Mouse (Mus musculus): ENCODE measurements around the gene Sgms2. TPM values are rescaled to one million over a fixed set of nuclear protein-coding genes. Genes with fewer than 3 reads are reported as not detected.

The Sgms2 gene
- polyA plus RNA-seq, 1 experiment = 4.9 TPM

DNA sequence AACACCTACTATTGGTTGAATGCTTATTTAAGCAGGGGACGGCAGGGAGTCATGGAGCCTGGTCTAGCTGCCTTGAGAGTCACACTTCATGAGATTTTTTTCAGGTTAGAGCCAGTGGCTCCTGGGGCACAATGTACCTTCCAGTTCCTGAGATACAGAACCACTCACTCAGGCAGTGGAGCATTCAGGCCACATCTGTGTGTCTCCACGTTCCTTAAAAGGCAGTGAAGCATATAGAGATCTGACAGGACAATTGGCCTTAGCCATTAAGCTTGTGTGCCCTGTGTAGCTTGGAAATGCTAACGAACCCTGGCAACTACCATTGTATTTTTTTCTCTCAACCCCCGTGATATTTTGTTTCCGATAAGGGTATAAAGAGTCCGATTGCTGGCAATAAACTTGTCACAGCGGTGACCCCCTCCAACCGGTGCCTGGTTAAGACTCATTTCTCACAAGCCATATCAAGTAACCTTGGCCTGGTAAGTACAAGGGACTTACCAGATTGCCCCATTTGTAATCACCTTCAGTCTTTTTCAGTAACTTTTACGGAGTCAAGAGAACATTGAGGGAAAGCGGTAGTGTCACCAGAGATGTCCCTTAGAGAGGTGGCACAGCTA is 5.4 kb upstream of the Sgms2 start:
- no peaks in the 10 kb centered on the region for H3K36me3 ChIP-seq (ENCODE audit: control insufficient read depth, insufficient read depth, low read length)
- no peak for TF ChIP-seq CTCF (IDR thresholded peaks at IDR 0.05; ENCODE audit: extremely low read depth, insufficient read length, insufficient replicate concordance, low read depth, low read length)
- TF ChIP-seq POLR2A (IDR thresholded peaks at IDR 0.05; ENCODE audit: low read depth, low read length) = no peak
- WGBS = 64% methylated on average over 10 of the region's 10 CpGs
- no peak overlapping the region for H3K4me3 ChIP-seq (ENCODE audit: low read depth, low read length)
- H3K27ac ChIP-seq (ENCODE audit: insufficient read depth, low read depth, low read length) = no peak overlapping the region
- 0 out of 2 replicates have a peak, but pooled peaks cover 3% of the 10 kb centered on the region for H3K27me3 ChIP-seq (ENCODE audit: control insufficient read depth, insufficient read depth, low read length)
- peaks cover 3% of the 10 kb centered on the region; the same call in 1 of the 2 replicates for H3K4me1 ChIP-seq (ENCODE audit: control insufficient read depth, insufficient read depth, insufficient read length, low read length)

DNA sequence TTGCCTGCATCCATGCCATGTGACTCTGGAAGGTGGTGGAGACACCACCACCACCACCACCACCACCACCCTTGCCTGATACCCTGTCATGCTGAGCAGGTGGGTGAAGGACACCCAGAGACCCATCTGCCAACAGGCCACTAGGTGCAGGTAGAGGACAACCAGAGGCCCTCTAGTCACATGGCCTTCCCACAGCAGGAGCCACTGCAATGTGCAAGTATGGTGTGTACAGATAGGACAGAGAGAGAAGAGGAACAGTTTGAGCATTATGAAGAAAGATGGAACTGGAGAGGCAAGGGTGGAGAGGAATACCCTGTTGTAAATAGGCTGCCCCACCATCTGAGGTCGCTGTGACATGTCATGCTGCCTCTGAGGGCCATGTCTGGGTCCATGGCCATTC is 3.9 kb upstream of the Sgms2 start:
- TF ChIP-seq POLR2A (IDR thresholded peaks at IDR 0.05; ENCODE audit: low read depth, low read length) (no peak), CTCF (IDR thresholded peaks at IDR 0.05; ENCODE audit: extremely low read depth, insufficient read length, insufficient replicate concordance, low read depth, low read length) (no peak)
- 65% methylated on average over 1 of the region's 1 CpGs for WGBS
- Histone ChIP-seq H3K4me3 (ENCODE audit: low read depth, low read length) (no peak overlapping the region), H3K36me3 (ENCODE audit: control insufficient read depth, insufficient read depth, low read length) (no peaks in the 10 kb centered on the region), H3K27me3 (ENCODE audit: control insufficient read depth, insufficient read depth, low read length) (0 out of 2 replicates have a peak, but pooled peaks cover 3% of the 10 kb centered on the region), H3K4me1 (ENCODE audit: control insufficient read depth, insufficient read depth, insufficient read length, low read length) (peaks cover 5% of the 10 kb centered on the region), H3K27ac (ENCODE audit: insufficient read depth, low read depth, low read length) (no peak overlapping the region)

DNA sequence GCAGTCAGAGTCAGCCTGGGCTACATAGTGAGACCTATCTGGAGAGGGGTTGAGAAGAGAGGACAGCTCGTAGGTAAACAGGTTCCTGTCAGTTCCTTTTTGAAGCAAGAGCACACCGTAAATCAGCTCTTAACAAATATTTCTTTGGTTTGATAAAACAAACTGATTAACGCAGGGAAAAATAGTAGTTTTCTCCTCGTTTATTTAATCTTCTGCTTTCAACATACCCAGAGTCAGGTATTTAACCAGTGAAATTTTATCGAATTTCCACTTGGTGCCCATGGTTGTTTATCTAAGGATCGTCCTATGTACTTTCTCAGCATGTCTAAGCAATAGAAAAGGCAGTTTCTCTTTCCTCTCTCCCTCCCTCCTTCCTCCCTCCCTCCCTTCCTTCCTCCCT is 2.0 kb upstream of the Sgms2 start:
- WGBS = 19% methylated on average over 6 of the region's 6 CpGs
- no peak for TF ChIP-seq POLR2A (IDR thresholded peaks at IDR 0.05; ENCODE audit: low read depth, low read length)
- TF ChIP-seq CTCF (IDR thresholded peaks at IDR 0.05; ENCODE audit: extremely low read depth, insufficient read length, insufficient replicate concordance, low read depth, low read length) = no peak
- no peaks in the 10 kb centered on the region for H3K36me3 ChIP-seq (ENCODE audit: control insufficient read depth, insufficient read depth, low read length)
- H3K27ac ChIP-seq (ENCODE audit: insufficient read depth, low read depth, low read length) = no peak overlapping the region; the same call in 1 of the 2 replicates
- H3K4me3 ChIP-seq (ENCODE audit: low read depth, low read length) = no peak overlapping the region
- 0 out of 2 replicates have a peak, but pooled peaks cover 1% of the 10 kb centered on the region for H3K27me3 ChIP-seq (ENCODE audit: control insufficient read depth, insufficient read depth, low read length)
- H3K4me1 ChIP-seq (ENCODE audit: control insufficient read depth, insufficient read depth, insufficient read length, low read length) = peaks cover 5% of the 10 kb centered on the region

DNA sequence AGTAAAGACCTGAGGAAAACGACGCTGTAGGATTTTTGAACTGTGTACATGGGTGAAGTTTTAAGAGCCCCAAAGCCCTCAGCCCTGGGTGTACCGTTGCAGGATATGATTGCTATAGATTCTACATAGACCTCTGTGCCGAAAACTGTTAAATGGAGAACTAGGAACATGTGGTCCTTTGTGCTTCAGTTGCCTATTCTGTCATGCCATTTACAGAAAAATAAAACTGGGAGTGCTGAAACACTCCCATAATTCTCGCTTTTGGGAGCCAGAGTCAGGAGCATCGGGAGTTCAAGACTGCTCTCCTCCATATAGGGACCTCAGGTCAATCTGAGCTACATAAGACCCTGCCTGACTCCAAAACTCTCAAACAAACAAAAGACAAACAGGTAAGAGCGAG is 769 bp upstream of the Sgms2 start:
- Histone ChIP-seq H3K4me3 (ENCODE audit: low read depth, low read length) (no peak overlapping the region), H3K36me3 (ENCODE audit: control insufficient read depth, insufficient read depth, low read length) (no peaks in the 10 kb centered on the region), H3K4me1 (ENCODE audit: control insufficient read depth, insufficient read depth, insufficient read length, low read length) (peaks cover 9% of the 10 kb centered on the region), H3K27me3 (ENCODE audit: control insufficient read depth, insufficient read depth, low read length) (no peaks in the 10 kb centered on the region), H3K27ac (ENCODE audit: insufficient read depth, low read depth, low read length) (no peak overlapping the region)
- no peak for TF ChIP-seq CTCF (IDR thresholded peaks at IDR 0.05; ENCODE audit: extremely low read depth, insufficient read length, insufficient replicate concordance, low read depth, low read length)
- no peak for TF ChIP-seq POLR2A (IDR thresholded peaks at IDR 0.05; ENCODE audit: low read depth, low read length)
- WGBS = 97% methylated on average over 7 of the region's 7 CpGs

DNA sequence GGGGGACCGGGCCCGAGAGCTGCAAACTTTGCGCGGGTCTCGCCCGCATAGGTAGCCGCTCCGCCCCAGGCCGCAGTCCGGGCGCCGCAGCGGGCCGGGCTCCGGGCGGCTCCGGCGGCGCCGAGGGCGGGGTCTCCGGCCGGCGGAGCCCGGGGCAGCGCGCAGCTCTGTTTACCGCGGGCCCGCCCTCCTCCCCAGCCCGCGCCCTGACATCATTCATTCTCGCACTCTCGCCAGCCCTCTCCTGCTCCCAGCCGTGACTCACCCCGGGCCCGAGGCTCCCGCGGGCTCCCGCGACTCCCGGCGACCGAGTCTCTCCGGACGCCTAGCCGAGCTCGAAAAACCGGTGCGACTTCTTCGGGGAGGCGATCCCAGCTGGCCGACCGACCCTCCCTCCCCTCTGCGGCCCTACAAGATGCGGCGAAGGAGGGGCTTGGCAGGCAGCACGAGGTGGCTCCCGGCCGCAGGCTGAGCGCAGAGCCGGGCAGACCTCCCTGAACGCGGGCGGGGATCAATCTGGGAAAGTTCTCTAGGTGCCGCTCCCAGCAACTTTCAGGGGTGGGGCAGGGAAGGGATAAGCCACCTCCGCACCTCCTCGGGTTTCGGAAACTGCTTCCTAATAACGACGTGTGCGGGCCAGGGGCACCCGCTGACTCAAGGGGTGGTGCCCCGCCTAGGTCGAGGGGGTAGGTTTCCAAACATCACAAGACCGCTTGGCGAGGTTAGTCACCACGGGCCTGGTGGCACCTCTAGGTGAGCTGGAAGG is 885 bp downstream of the Sgms2 start:
- H3K27ac ChIP-seq (ENCODE audit: insufficient read depth, low read depth, low read length) = peak overlapping the region; percentile 99
- under 1% methylated on average over 77 of the region's 78 CpGs for whole genome bisulfite sequencing
- no peak; the same call in none of the 2 replicates for TF ChIP-seq POLR2A (IDR thresholded peaks at IDR 0.05; ENCODE audit: low read depth, low read length)
- no peak for TF ChIP-seq CTCF (IDR thresholded peaks at IDR 0.05; ENCODE audit: extremely low read depth, insufficient read length, insufficient replicate concordance, low read depth, low read length)
- H3K4me3 ChIP-seq (ENCODE audit: low read depth, low read length) = peak overlapping the region; percentile 96
- H3K36me3 ChIP-seq (ENCODE audit: control insufficient read depth, insufficient read depth, low read length) = no peaks in the 10 kb centered on the region
- H3K27me3 ChIP-seq (ENCODE audit: control insufficient read depth, insufficient read depth, low read length) = no peaks in the 10 kb centered on the region
- H3K4me1 ChIP-seq (ENCODE audit: control insufficient read depth, insufficient read depth, insufficient read length, low read length) = peaks cover 9% of the 10 kb centered on the region

DNA sequence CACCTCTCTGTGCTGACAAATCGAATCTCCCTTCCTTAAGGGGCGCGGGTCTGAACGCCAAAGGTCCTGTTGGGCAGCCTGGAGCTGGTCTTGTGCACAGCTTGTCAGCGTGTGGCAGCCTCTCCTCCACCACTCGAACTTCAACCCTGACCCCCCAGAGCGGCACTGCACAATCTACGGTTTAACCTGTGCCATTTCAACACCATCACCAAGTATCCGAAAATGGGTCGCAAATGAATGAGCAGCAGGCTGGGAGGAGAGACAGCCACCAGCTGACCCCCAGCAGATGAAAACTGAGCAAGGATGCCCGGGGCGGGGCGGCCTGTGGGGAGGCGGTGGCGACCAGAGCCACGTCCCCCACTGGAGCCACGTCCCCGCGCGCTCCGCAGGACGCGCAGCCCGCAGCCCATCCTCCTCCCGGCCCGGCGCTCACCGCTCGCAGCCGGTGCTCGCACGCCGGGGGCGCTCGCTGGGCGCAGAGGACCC is 1.5 kb downstream of the Sgms2 start:
- peak overlapping the region; percentile 94 for H3K27ac ChIP-seq (ENCODE audit: insufficient read depth, low read depth, low read length)
- H3K4me3 ChIP-seq (ENCODE audit: low read depth, low read length) = peak overlapping the region; percentile 96
- TF ChIP-seq CTCF (IDR thresholded peaks at IDR 0.05; ENCODE audit: extremely low read depth, insufficient read length, insufficient replicate concordance, low read depth, low read length) = no peak
- TF ChIP-seq POLR2A (IDR thresholded peaks at IDR 0.05; ENCODE audit: low read depth, low read length) = peak; percentile 42; the same call in 1 of the 2 replicates
- H3K4me1 ChIP-seq (ENCODE audit: control insufficient read depth, insufficient read depth, insufficient read length, low read length) = peaks cover 9% of the 10 kb centered on the region
- under 1% methylated on average over 35 of the region's 36 CpGs for WGBS
- H3K27me3 ChIP-seq (ENCODE audit: control insufficient read depth, insufficient read depth, low read length) = no peaks in the 10 kb centered on the region
- no peaks in the 10 kb centered on the region for H3K36me3 ChIP-seq (ENCODE audit: control insufficient read depth, insufficient read depth, low read length)

DNA sequence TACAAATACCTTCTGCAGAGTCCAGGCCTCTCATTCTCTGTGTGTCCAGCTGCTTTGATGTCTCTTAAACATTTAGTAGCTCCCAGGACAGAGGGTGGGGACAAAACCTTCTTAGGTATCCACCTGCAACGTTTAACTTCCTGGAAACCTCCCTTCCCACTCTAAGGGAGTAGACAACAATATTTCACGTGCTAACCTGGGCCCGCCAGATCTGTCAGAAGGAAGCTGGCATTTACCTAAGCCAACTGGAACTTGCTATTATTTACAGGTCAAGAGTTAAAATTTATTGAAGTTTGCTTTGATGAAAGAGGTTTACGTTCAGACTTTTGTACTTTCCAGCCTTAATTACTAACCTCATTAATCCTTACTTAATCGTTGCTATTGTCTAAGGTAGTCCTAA is 2.2 kb downstream of the Sgms2 start:
- no peak for TF ChIP-seq POLR2A (IDR thresholded peaks at IDR 0.05; ENCODE audit: low read depth, low read length)
- no peak for TF ChIP-seq CTCF (IDR thresholded peaks at IDR 0.05; ENCODE audit: extremely low read depth, insufficient read length, insufficient replicate concordance, low read depth, low read length)
- H3K4me3 ChIP-seq (ENCODE audit: low read depth, low read length) = peak overlapping the region; percentile 7; the same call in 1 of the 2 replicates
- H3K27ac ChIP-seq (ENCODE audit: insufficient read depth, low read depth, low read length) = peak overlapping the region; percentile 94
- H3K27me3 ChIP-seq (ENCODE audit: control insufficient read depth, insufficient read depth, low read length) = no peaks in the 10 kb centered on the region
- WGBS = 16% methylated on average over 5 of the region's 5 CpGs
- peaks cover 8% of the 10 kb centered on the region for H3K4me1 ChIP-seq (ENCODE audit: control insufficient read depth, insufficient read depth, insufficient read length, low read length)
- no peaks in the 10 kb centered on the region for H3K36me3 ChIP-seq (ENCODE audit: control insufficient read depth, insufficient read depth, low read length)
